In the genomic region with DNA sequence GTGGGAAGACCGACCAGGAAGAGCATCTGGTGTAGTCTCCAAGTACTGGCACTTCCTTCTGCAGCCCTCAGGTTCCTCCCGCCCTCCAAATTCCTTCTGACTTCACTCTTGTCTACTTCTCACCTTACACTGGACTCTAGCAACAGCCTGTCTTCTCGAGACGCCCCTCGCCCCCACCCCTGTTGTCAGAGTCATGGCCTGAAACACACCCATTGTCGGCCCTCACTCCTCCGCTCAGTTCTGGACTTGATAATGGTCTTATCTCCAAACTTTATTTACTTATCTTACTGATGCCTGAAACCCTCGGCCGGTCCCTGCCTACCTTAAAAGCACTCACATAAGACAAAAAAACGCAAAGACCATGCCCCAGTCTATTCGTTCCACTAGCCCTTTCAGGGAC, we compare ENCODE assay signal across 7 mouse cellular contexts. TPM values are rescaled to one million over a fixed set of nuclear protein-coding genes. Genes with fewer than 3 reads are reported as not detected.
DNase-seq lines count a peak whose midpoint lies in the region; ATAC-seq and TF ChIP-seq lines count a peak whose summit lies in the region.

No protein-coding gene starts in this region.

- WGBS in lung, postnatal 0 days, result 21% methylated on average over 11 of the region's 11 CpGs
- WGBS in forebrain, embryonic 10.5 days, result 7% methylated on average over 11 of the region's 11 CpGs
- WGBS in liver, embryonic 11.5 days, result 20% methylated on average over 11 of the region's 11 CpGs

- no peaks in the 10 kb centered on the region for H3K27me3 ChIP-seq in lung, postnatal 0 days (replicated peaks; ENCODE audit: insufficient read depth, low read length)
- H3K27me3 ChIP-seq in forebrain, embryonic 10.5 days (ENCODE audit: poor library complexity, severe bottlenecking), result no peaks in the 10 kb centered on the region
- H3K27me3 ChIP-seq in liver, embryonic 11.5 days (replicated peaks; ENCODE audit: control insufficient read depth, insufficient read depth, low read length), result peaks cover 40% of the 10 kb centered on the region

- peak overlapping the region; percentile 94 for H3K4me2 ChIP-seq in lung, postnatal 0 days (replicated peaks; ENCODE audit: low read depth, low read length)
- peak overlapping the region; percentile 86 for H3K4me2 ChIP-seq in liver, embryonic 11.5 days

- no peaks in the 10 kb centered on the region for H3K9me3 ChIP-seq in lung, postnatal 0 days (ENCODE audit: low read length)
- no peaks in the 10 kb centered on the region for H3K9me3 ChIP-seq in forebrain, embryonic 10.5 days
- H3K9me3 ChIP-seq in liver, embryonic 11.5 days (ENCODE audit: control insufficient read depth, low read length), result no peaks in the 10 kb centered on the region

- peak overlapping the region; percentile 98; the same call in 1 of the 2 replicates for H3K27ac ChIP-seq in lung, postnatal 0 days (ENCODE audit: low read length)
- peak overlapping the region; percentile 100 for H3K27ac ChIP-seq in forebrain, embryonic 10.5 days
- no peak overlapping the region; the same call in 1 of the 2 replicates for H3K27ac ChIP-seq in liver, embryonic 11.5 days (ENCODE audit: low read depth, low read length)

- no peak overlapping the region for H3K9ac ChIP-seq in lung, postnatal 0 days (replicated peaks; ENCODE audit: low read depth)
- no peak overlapping the region; the same call in 1 of the 2 replicates for H3K9ac ChIP-seq in liver, embryonic 11.5 days (ENCODE audit: low read depth, low read length)

- no peak for DNase-seq in lung, postnatal 0 days (ENCODE audit: low spot score)
- DNase-seq in lung, postnatal 10 days, result no peak
- DNase-seq in forebrain, embryonic 10.5 days (ENCODE audit: extremely low spot score, low spot score), result peak; percentile 47
- no peak for DNase-seq in liver, embryonic 11.5 days (ENCODE audit: low spot score)
- DNase-seq in yolk sac, embryonic 10.5 days (ENCODE audit: low spot score), result peak; percentile 58
- DNase-seq in adrenal gland, adult (ENCODE audit: inconsistent age in 2 of 2, low spot score in 1 of 2), result no peak
- DNase-seq in thymus, postnatal 25 days, result no peak

- no peak for TF ChIP-seq CTCF in lung, postnatal 0 days (IDR thresholded peaks at IDR 0.05)

- H3K36me3 ChIP-seq in lung, postnatal 0 days (ENCODE audit: insufficient read depth, low read length), result no peaks in the 10 kb centered on the region
- no peaks in the 10 kb centered on the region for H3K36me3 ChIP-seq in forebrain, embryonic 10.5 days (replicated peaks)
- no peaks in the 10 kb centered on the region for H3K36me3 ChIP-seq in liver, embryonic 11.5 days (ENCODE audit: control insufficient read depth, insufficient read depth, low read length)

- no peak for ATAC-seq in lung, postnatal 0 days
- ATAC-seq in liver, embryonic 11.5 days (replicated peaks; ENCODE audit: low FRiP score), result no peak

- peaks cover 17% of the 10 kb centered on the region; the same call in 1 of the 2 replicates for H3K4me1 ChIP-seq in lung, postnatal 0 days (ENCODE audit: insufficient read depth, low read depth, low read length)
- H3K4me1 ChIP-seq in forebrain, embryonic 10.5 days, result peaks cover 93% of the 10 kb centered on the region
- peaks cover 10% of the 10 kb centered on the region for H3K4me1 ChIP-seq in liver, embryonic 11.5 days (replicated peaks; ENCODE audit: control insufficient read depth, insufficient read depth, low read length)

- 0 out of 2 replicates have a peak overlapping the region, but pooled peaks have one; percentile 71 for H3K4me3 ChIP-seq in lung, postnatal 0 days (ENCODE audit: low read depth, low read length)
- H3K4me3 ChIP-seq in forebrain, embryonic 10.5 days, result peak overlapping the region; percentile 70
- peak overlapping the region; percentile 65 for H3K4me3 ChIP-seq in liver, embryonic 11.5 days (ENCODE audit: low read depth, low read length)

- no peak for TF ChIP-seq EP300 in lung, postnatal 0 days (IDR thresholded peaks at IDR 0.05)

RNA-seq across cellular contexts. Expression of a gene that starts 1.4 kb away (rescaled TPM):
- polyA plus RNA-seq in lung, postnatal 0 days (2015; fragmentation: Nextera tagmentation; extraction: Ambion mirVana), result 2.2 and 2.3 TPM in 2 replicates
- 2.1 and 2.4 TPM in 2 replicates for polyA plus RNA-seq in forebrain, embryonic 10.5 days (2016; fragmentation: Nextera tagmentation; extraction: Ambion mirVana)
- polyA plus RNA-seq in liver, embryonic 11.5 days (2014; fragmentation: Nextera tagmentation; extraction: Ambion mirVana), result 0.47 and 0.70 TPM in 2 replicates

Comparison
In these comparisons a context has a peak if more than half of its experiments do, and no peak if none do; other contexts are left out.
1. DNase-seq: peak in forebrain, embryonic 10.5 days (single experiment) and yolk sac, embryonic 10.5 days (single experiment); none in lung, postnatal 0 days (single experiment), lung, postnatal 10 days (single experiment), liver, embryonic 11.5 days (single experiment), adrenal gland, adult (0 of 2) and thymus, postnatal 25 days (single experiment).
2. Peak in every context shown above with its lines, with median percentiles within 50 percentile points of each other: H3K4me3 ChIP-seq.